Mouse (Mus musculus): ENCODE measurements around the gene Gm27021. TPM values are rescaled to one million over a fixed set of nuclear protein-coding genes. Genes with fewer than 3 reads are reported as not detected.
A peak's percentile ranks its signal among the peaks of the same experiment; 100 is the strongest.

Gm27021 gene
- polyA plus RNA-seq, 1 experiment, result not detected

- Histone ChIP-seq H3K4me3 (ENCODE audit: low read depth, low read length) (peak overlapping the region; percentile 29), H3K9me3 (replicated peaks; ENCODE audit: control insufficient read depth, insufficient read depth, low read length, poor library complexity, severe bottlenecking) (no peaks in the 10 kb centered on the region; the same call in 1 of the 2 replicates), H3K27ac (ENCODE audit: insufficient read depth, low read length) (no peak overlapping the region), H3K4me1 (ENCODE audit: control insufficient read depth, insufficient read depth, low read length) (peaks cover 2% of the 10 kb centered on the region), H3K9ac (ENCODE audit: low read depth, poor library complexity, severe bottlenecking) (peak overlapping the region; percentile 49), H3K36me3 (ENCODE audit: control insufficient read depth, insufficient read depth, low read length, poor library complexity, severe bottlenecking) (no peaks in the 10 kb centered on the region), H3K27me3 (ENCODE audit: control insufficient read depth, insufficient read depth, low read length, poor library complexity, severe bottlenecking) (no peaks in the 10 kb centered on the region)
- TF ChIP-seq EP300 (IDR thresholded peaks at IDR 0.05; ENCODE audit: insufficient read depth, low read depth, low read length) (0 out of 2 replicates have a peak, but pooled peaks have one; percentile 32), POLR2A (IDR thresholded peaks at IDR 0.05; ENCODE audit: insufficient read depth, low read length) (no peak), CTCF (IDR thresholded peaks at IDR 0.05; ENCODE audit: low read depth, low read length) (no peak)
Measured at GRCm38 (mm10) chr8:120598579-120598978, 69.3 kb downstream of the Gm27021 start.

DNA sequence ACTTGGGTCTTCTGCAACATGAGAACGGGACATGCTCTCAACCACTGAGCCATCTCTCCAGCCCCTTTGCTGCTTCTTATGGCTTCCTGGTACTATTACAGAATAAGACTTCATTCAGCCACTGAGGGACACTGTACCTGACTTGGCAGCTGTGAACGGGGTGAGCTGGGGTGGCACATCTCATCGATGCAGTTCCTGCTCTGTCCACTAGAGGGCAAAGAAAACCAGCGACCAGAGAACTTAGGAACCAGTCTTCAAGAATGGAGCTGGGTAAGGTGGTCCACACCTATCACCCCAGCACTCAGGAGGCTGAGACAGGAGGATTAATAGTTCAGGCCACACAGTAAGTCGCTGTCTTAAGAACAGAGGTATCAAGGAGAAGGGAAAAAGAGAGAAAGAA lies 71.9 kb downstream of the Gm27021 start:
- no peak overlapping the region for H3K9ac ChIP-seq (ENCODE audit: low read depth, poor library complexity, severe bottlenecking)
- peaks cover 2% of the 10 kb centered on the region for H3K4me1 ChIP-seq (ENCODE audit: control insufficient read depth, insufficient read depth, low read length)
- TF ChIP-seq EP300 (IDR thresholded peaks at IDR 0.05; ENCODE audit: insufficient read depth, low read depth, low read length) (no peak), CTCF (IDR thresholded peaks at IDR 0.05; ENCODE audit: low read depth, low read length) (peak; percentile 83)
- H3K4me3 ChIP-seq (ENCODE audit: low read depth, low read length), result no peak overlapping the region
- H3K36me3 ChIP-seq (ENCODE audit: control insufficient read depth, insufficient read depth, low read length, poor library complexity, severe bottlenecking), result no peaks in the 10 kb centered on the region
- no peak overlapping the region for H3K27ac ChIP-seq (ENCODE audit: insufficient read depth, low read length)
- H3K27me3 ChIP-seq (ENCODE audit: control insufficient read depth, insufficient read depth, low read length, poor library complexity, severe bottlenecking), result no peaks in the 10 kb centered on the region
- no peaks in the 10 kb centered on the region; the same call in 1 of the 2 replicates for H3K9me3 ChIP-seq (replicated peaks; ENCODE audit: control insufficient read depth, insufficient read depth, low read length, poor library complexity, severe bottlenecking)

DNA sequence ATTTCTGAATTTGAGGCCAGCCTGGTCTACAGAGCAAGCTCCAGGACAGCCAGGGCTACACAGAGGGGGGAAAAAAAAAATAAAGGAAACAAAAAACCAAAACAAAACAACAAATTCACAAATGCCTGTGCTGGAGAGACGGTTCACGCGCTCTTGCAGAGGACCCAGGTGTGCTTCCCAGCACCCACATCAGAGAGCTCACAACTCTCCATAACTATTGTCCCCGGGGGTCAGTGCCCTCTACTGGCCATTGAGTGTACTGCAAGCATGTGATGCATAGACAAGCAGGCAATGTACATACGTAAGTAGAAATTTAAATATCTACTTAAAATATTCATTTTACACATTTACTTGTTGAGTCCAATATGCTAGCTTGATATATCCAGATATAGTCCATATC lies 73.3 kb downstream of the Gm27021 start:
- no peaks in the 10 kb centered on the region for H3K27me3 ChIP-seq (ENCODE audit: control insufficient read depth, insufficient read depth, low read length, poor library complexity, severe bottlenecking)

DNA sequence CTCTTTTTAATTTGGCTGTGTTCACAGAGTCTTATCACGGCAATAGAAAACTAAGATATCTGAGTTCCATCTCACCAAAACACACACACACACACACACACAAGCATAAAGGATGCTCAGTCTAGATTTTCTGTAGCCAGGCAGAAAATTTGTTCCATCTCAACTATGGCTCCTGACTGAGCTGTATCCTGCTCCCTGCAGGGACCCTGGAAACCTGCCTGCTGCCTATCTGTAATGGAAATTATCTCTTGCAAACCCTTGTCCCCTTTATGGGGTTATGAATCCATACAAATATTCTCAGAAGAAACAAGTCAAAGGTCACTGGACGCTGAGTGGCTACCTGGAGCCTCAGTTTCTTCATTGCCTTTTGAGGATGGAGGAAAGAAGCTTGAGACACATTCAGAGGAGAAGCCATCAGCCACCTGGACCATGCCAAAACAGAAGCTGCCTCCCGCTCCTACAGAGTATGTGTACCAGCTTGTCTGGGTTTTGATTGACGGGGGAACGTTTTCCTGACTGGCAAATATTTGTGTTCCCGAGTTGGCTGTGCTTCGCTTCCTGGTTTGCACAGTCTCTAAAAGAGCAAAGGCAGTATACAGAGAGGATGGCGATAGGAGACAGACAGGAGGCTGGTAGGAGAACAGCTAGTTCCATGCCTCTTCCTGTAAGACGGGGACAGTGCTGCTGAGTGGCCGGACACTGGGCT lies 76.1 kb downstream of the Gm27021 start:
- Histone ChIP-seq H3K27me3 (ENCODE audit: control insufficient read depth, insufficient read depth, low read length, poor library complexity, severe bottlenecking) (no peaks in the 10 kb centered on the region), H3K4me1 (ENCODE audit: control insufficient read depth, insufficient read depth, low read length) (no peaks in the 10 kb centered on the region), H3K36me3 (ENCODE audit: control insufficient read depth, insufficient read depth, low read length, poor library complexity, severe bottlenecking) (0 out of 2 replicates have a peak, but pooled peaks cover 1% of the 10 kb centered on the region), H3K27ac (ENCODE audit: insufficient read depth, low read length) (no peak overlapping the region), H3K4me3 (ENCODE audit: low read depth, low read length) (no peak overlapping the region), H3K9ac (ENCODE audit: low read depth, poor library complexity, severe bottlenecking) (no peak overlapping the region), H3K9me3 (replicated peaks; ENCODE audit: control insufficient read depth, insufficient read depth, low read length, poor library complexity, severe bottlenecking) (no peaks in the 10 kb centered on the region; the same call in 1 of the 2 replicates)
- TF ChIP-seq POLR2A (IDR thresholded peaks at IDR 0.05; ENCODE audit: insufficient read depth, low read length), result no peak
- no peak for TF ChIP-seq EP300 (IDR thresholded peaks at IDR 0.05; ENCODE audit: insufficient read depth, low read depth, low read length)
- TF ChIP-seq CTCF (IDR thresholded peaks at IDR 0.05; ENCODE audit: low read depth, low read length), result no peak

More for the DNA sequence above, 73.3 kb downstream of the Gm27021 start:
- Histone ChIP-seq H3K27ac (ENCODE audit: insufficient read depth, low read length) (no peak overlapping the region), H3K9ac (ENCODE audit: low read depth, poor library complexity, severe bottlenecking) (no peak overlapping the region), H3K36me3 (ENCODE audit: control insufficient read depth, insufficient read depth, low read length, poor library complexity, severe bottlenecking) (no peaks in the 10 kb centered on the region), H3K4me3 (ENCODE audit: low read depth, low read length) (no peak overlapping the region), H3K9me3 (replicated peaks; ENCODE audit: control insufficient read depth, insufficient read depth, low read length, poor library complexity, severe bottlenecking) (no peaks in the 10 kb centered on the region; the same call in 1 of the 2 replicates), H3K4me1 (ENCODE audit: control insufficient read depth, insufficient read depth, low read length) (peaks cover 2% of the 10 kb centered on the region)
- no peak for TF ChIP-seq EP300 (IDR thresholded peaks at IDR 0.05; ENCODE audit: insufficient read depth, low read depth, low read length)
- peak; percentile 61 for TF ChIP-seq CTCF (IDR thresholded peaks at IDR 0.05; ENCODE audit: low read depth, low read length)

GRCm38 (mm10) chr8:120589921-120590320 lies 78.0 kb downstream of the Gm27021 start:
- Histone ChIP-seq H3K9me3 (replicated peaks; ENCODE audit: control insufficient read depth, insufficient read depth, low read length, poor library complexity, severe bottlenecking) (no peaks in the 10 kb centered on the region; the same call in 1 of the 2 replicates), H3K27ac (ENCODE audit: insufficient read depth, low read length) (no peak overlapping the region), H3K27me3 (ENCODE audit: control insufficient read depth, insufficient read depth, low read length, poor library complexity, severe bottlenecking) (no peaks in the 10 kb centered on the region), H3K4me3 (ENCODE audit: low read depth, low read length) (peak overlapping the region; percentile 74), H3K4me1 (ENCODE audit: control insufficient read depth, insufficient read depth, low read length) (no peaks in the 10 kb centered on the region), H3K9ac (ENCODE audit: low read depth, poor library complexity, severe bottlenecking) (peak overlapping the region; percentile 50), H3K36me3 (ENCODE audit: control insufficient read depth, insufficient read depth, low read length, poor library complexity, severe bottlenecking) (peaks cover 4% of the 10 kb centered on the region)
- TF ChIP-seq EP300 (IDR thresholded peaks at IDR 0.05; ENCODE audit: insufficient read depth, low read depth, low read length) (no peak), CTCF (IDR thresholded peaks at IDR 0.05; ENCODE audit: low read depth, low read length) (no peak), POLR2A (IDR thresholded peaks at IDR 0.05; ENCODE audit: insufficient read depth, low read length) (no peak)
